9 mouse cellular contexts compared by ENCODE assay signal in the genomic region with DNA sequence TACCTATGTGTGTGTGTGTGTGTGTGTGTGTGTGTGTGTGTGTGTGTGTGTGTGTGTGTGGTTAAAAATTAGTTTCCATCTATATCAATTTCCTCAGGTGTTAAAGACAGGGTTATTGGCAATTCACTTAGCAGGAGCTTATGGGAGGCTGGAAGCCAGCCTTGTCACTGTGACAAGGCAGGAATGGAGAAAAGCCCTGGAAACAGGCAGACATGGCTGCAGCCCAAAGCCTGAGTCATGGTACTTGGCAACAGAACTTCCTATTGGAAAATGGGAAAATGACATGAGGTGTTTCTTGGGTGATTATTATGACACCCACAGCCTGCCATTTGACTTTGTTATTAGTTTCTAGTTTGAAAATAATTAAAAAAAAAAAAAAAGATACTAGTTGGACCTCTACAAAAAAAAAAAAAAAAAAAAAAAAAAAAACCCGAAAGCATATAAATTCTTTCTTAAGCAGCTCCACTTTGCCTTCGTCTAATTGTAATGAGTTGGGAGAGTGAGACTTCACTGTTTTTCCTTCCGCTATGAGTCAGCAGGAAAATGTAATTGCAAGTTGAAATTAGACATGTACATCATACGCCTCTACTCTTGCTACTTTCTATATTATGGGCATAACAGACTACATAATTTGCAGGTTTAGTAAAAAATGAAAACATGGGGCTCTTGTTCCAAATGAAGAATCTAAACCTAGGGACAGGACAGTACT.
DNase-seq lines count a peak whose midpoint lies in the region; ATAC-seq and TF ChIP-seq lines count a peak whose summit lies in the region.
"Had no signal": no experiment of that assay in that cellular context is flagged by ENCODE, and none has a peak within 500 bp of the region (broad histone marks: within the 10 kb centered on the region; RNA-seq: fewer than 3 reads in every experiment).

No protein-coding gene starts in this region.

- H3K27me3 ChIP-seq in cerebellum, adult 2 months (ENCODE audit: control insufficient read depth, insufficient read depth, low read length) = no peaks in the 10 kb centered on the region
- no peaks in the 10 kb centered on the region for H3K27me3 ChIP-seq in kidney, embryonic 16.5 days (ENCODE audit: insufficient read depth, low read length)
- H3K27me3 ChIP-seq: intestine, embryonic 15.5 days had no signal

- no peak overlapping the region for H3K9ac ChIP-seq in kidney, embryonic 16.5 days (replicated peaks; ENCODE audit: low read length)
- H3K9ac ChIP-seq: intestine, embryonic 15.5 days had no signal

- H3K9me3 ChIP-seq in kidney, embryonic 16.5 days (ENCODE audit: low read length) = no peaks in the 10 kb centered on the region
- H3K9me3 ChIP-seq: intestine, embryonic 15.5 days had no signal

- intact Hi-C loops in heart, postnatal 14 days (cut with DNase I) = no loop called here

- WGBS in cerebellum, adult 2 months = 62% methylated on average over 4 of the region's 4 CpGs
- 78% methylated on average over 4 of the region's 4 CpGs for WGBS in kidney, embryonic 16.5 days

- no peak overlapping the region for H3K4me3 ChIP-seq in cerebellum, adult 2 months (replicated peaks; ENCODE audit: insufficient read depth, low read depth, low read length)
- H3K4me3 ChIP-seq in kidney, embryonic 16.5 days (ENCODE audit: low read length) = no peak overlapping the region
- H3K4me3 ChIP-seq: intestine, embryonic 15.5 days had no signal

- TF ChIP-seq CTCF in cerebellum, adult 2 months (IDR thresholded peaks at IDR 0.05; ENCODE audit: borderline replicate concordance, insufficient read depth, low read depth, low read length) = no peak

- H3K27ac ChIP-seq in cerebellum, adult 2 months (ENCODE audit: insufficient read depth, low read length) = no peak overlapping the region
- H3K27ac ChIP-seq in kidney, embryonic 16.5 days (ENCODE audit: low read length) = no peak overlapping the region
- H3K27ac ChIP-seq: intestine, embryonic 15.5 days had no signal

- H3K36me3 ChIP-seq in kidney, embryonic 16.5 days (ENCODE audit: insufficient read depth, low read length) = no peaks in the 10 kb centered on the region
- H3K36me3 ChIP-seq: intestine, embryonic 15.5 days had no signal

- DNase-seq in lung, adult 18-20 months = peak; percentile 2 to 4
- no peak for DNase-seq in lung, postnatal 10 days
- DNase-seq in cerebellum, adult 2 months = peak; percentile 96
- DNase-seq in heart, postnatal 14 days = peak; percentile 44 to 62
- DNase-seq in right cerebral cortex, postnatal 14 days = peak; percentile 52
- DNase-seq in urinary bladder, postnatal 4 days (ENCODE audit: low spot score in 2 of 2) = no peak
- DNase-seq in kidney, postnatal 10 days = no peak

- H3K4me1 ChIP-seq in cerebellum, adult 2 months (ENCODE audit: control insufficient read depth, insufficient read depth, low read length) = peaks cover 2% of the 10 kb centered on the region; the same call in 1 of the 2 replicates
- no peaks in the 10 kb centered on the region for H3K4me1 ChIP-seq in kidney, embryonic 16.5 days (ENCODE audit: insufficient read depth, low read length)
- H3K4me1 ChIP-seq: intestine, embryonic 15.5 days had no signal

- no peak for TF ChIP-seq POLR2A in cerebellum, adult 2 months (IDR thresholded peaks at IDR 0.05; ENCODE audit: borderline replicate concordance, insufficient read depth, low read length)

- no peak for ATAC-seq in kidney, embryonic 16.5 days (ENCODE audit: low FRiP score, low TSS enrichment)
- ATAC-seq: intestine, embryonic 15.5 days had no signal

- no peak overlapping the region for H3K4me2 ChIP-seq in kidney, embryonic 16.5 days (replicated peaks; ENCODE audit: low read depth, low read length)
- H3K4me2 ChIP-seq: intestine, embryonic 15.5 days had no signal

Comparison
In these comparisons a context has a peak if more than half of its experiments do, and no peak if none do; other contexts are left out.
1. DNase-seq: peak in lung, adult 18-20 months (2 of 2), cerebellum, adult 2 months (2 of 2), heart, postnatal 14 days (2 of 2) and right cerebral cortex, postnatal 14 days (single experiment); none in lung, postnatal 10 days (single experiment), urinary bladder, postnatal 4 days (0 of 2) and kidney, postnatal 10 days (single experiment).